Mouse (Mus musculus) kidney, postnatal 0 days (tissue): ENCODE data around the gene Rps10. TPM values are rescaled to one million over a fixed set of nuclear protein-coding genes. Genes with fewer than 3 reads are reported as not detected.
A peak's percentile ranks its signal among the peaks of the same experiment; 100 is the strongest.

Source experiments
- ATAC-seq: fragments of 200-750 bp; cut with Nextera tagmentation; replicated peaks from 2 replicates; pipeline ENCODE4 v1.8.0; 2017; ENCODE audit warnings: low read depth, moderate number of reproducible peaks, moderate TSS enrichment, moderate library complexity; ENCODE audit not compliant: low FRiP score
- DNase-seq: peaks from one replicate; pipeline ENCODE4 v3.0.0-alpha.2; 2016; ENCODE audit warnings: low spot score
- H3K27ac ChIP-seq: fragments of 300-500 bp; sonication (generic); 2 replicates; pipeline ENCODE4 v1.5.1; 2014; ENCODE audit warnings: mild to moderate bottlenecking
- H3K27me3 ChIP-seq: fragments of 300-500 bp; sonication (generic); 2 replicates; pipeline ENCODE4 v1.6.1; 2014; ENCODE audit warnings: low read length, mixed read lengths; ENCODE audit not compliant: insufficient read depth
- H3K36me3 ChIP-seq: fragments of 300-500 bp; sonication (generic); 2 replicates; pipeline ENCODE4 v1.6.1; 2014; ENCODE audit warnings: low read length, mixed read lengths; ENCODE audit not compliant: insufficient read depth
- H3K4me1 ChIP-seq: fragments of 300-500 bp; sonication (generic); replicated peaks from 2 replicates; pipeline ENCODE4 v1.6.1; 2014; ENCODE audit warnings: antibody characterized with exemption, low read length, mixed read lengths; ENCODE audit not compliant: insufficient read depth
- H3K4me2 ChIP-seq: fragments of 300-500 bp; sonication (generic); 2 replicates; pipeline ENCODE4 v1.6.1; 2014; ENCODE audit warnings: mild to moderate bottlenecking, low read length, moderate library complexity, mixed read lengths
- H3K4me3 ChIP-seq: fragments of 300-500 bp; sonication (generic); replicated peaks from 2 replicates; pipeline ENCODE4 v1.5.1; 2014; ENCODE audit warnings: low read depth, low read length
- H3K9ac ChIP-seq: fragments of 300-500 bp; sonication (generic); 2 replicates; pipeline ENCODE4 v1.6.1; 2014; ENCODE audit warnings: low read depth, low read length
- H3K9me3 ChIP-seq: fragments of 300-500 bp; sonication (generic); replicated peaks from 2 replicates; pipeline ENCODE4 v1.6.1; 2016; ENCODE audit warnings: low read length, inconsistent platforms, mixed read lengths
- CTCF ChIP-seq: IDR thresholded peaks from 2 replicates; pipeline ENCODE4 v1.5.1; 2016; ENCODE audit warnings: antibody characterized with exemption, low read depth, mild to moderate bottlenecking, moderate library complexity
- WGBS: fragments of 180-500 bp; shearing (Covaris S2); extraction: QIAGEN DNeasy Blood & Tissue Kit; methylation state at CpG from one replicate; pipeline ENCODE4 v1.1.7; 2014; 5-methylcytosine and 5-hydroxymethylcytosine counted together
- polyA plus RNA-seq: library from polyadenylated mRNA; unstranded; fragments of >200 nt; fragmentation: Nextera tagmentation; extraction: Ambion mirVana; gene quantifications from 2 replicates; pipeline ENCODE4 v1.2.1, GENCODE M21; 2015

Gene Rps10
- polyA plus RNA-seq, 1 experiment from 2014 or later: 1,140 TPM

GRCm38 (mm10) chr17:27627451-27627850, 9.0 kb downstream of the Rps10 start:
- ATAC-seq (no peak), DNase-seq (no peak)
- Histone ChIP-seq H3K9me3 (no peaks in the 10 kb centered on the region), H3K27ac (no peak overlapping the region), H3K4me2 (no peak overlapping the region), H3K36me3 (peaks cover 28% of the 10 kb centered on the region), H3K4me1 (no peaks in the 10 kb centered on the region), H3K4me3 (no peak overlapping the region), H3K27me3 (no peaks in the 10 kb centered on the region), H3K9ac (no peak overlapping the region)
- TF ChIP-seq CTCF: peak; percentile 20; the same call in 1 of the 2 replicates
- 42% methylated on average over 5 of the region's 5 CpGs for WGBS

DNA sequence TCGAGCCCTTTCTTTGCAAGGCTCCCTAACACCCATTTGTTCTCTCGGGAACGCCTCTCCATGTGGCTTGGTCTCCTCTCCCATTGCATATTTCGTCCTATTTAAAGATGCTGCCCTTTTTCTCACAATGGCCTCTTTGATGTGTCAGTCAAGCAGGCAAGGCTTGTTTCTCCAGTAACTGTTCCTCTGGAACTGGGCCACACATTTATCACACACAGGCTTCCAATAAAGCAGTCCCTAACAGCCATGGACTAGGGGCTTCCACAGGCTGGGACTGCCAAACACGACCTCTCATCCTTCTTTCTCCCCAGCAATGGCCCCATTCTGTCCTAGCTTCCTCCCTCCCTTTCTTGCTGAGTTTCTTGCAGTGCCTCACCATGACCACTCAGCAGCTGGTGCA, 9.8 kb downstream of the Rps10 start:
- H3K4me1 ChIP-seq: no peaks in the 10 kb centered on the region
- no peak overlapping the region for H3K4me2 ChIP-seq
- no peak for TF ChIP-seq CTCF
- H3K9me3 ChIP-seq: no peaks in the 10 kb centered on the region
- H3K9ac ChIP-seq: no peak overlapping the region
- ATAC-seq: no peak
- H3K27me3 ChIP-seq: no peaks in the 10 kb centered on the region
- H3K4me3 ChIP-seq: no peak overlapping the region
- H3K36me3 ChIP-seq: peaks cover 21% of the 10 kb centered on the region
- 29% methylated on average over 5 of the region's 5 CpGs for WGBS
- no peak for DNase-seq
- H3K27ac ChIP-seq: no peak overlapping the region

DNA sequence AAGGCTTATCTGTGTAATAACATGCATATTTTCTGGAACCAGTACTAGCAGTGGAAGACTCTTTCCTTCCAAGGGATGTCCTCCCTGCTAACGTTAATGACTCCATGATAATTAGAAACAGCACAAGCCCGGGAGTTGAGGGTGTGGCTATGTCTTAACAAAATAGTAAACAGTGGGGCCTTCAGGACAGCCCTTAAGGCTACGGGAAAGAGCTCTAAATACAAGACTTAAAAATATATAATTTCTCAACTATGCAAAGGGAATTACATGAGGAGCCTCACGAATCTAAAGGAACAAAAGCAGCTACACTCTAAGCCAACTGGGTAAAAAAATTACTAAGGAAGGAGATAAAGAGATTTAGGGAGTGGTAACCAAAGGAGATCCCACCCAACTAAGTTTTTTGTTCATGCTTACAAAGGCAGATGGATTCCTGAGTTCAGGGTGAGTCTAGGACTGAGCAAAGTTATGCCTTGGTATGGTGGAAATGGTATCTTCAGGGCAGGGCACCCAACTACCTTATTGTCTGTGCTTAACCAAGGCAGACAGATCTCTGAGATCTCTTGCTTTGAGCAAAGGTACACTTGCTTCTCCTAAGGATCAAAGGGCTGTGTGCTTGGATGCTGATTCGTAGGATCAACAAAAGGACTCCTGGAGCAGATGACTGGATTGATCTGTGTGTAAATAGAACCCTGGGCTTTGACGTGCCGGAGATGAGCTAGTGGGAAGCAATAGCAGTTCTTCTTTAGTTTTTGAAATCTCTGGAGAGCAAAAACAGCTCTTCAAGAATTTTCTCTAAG, 10.8 kb downstream of the Rps10 start:
- peaks cover 10% of the 10 kb centered on the region; the same call in 1 of the 2 replicates for H3K4me1 ChIP-seq
- 59% methylated on average over 7 of the region's 7 CpGs for WGBS
- no peak overlapping the region for H3K27ac ChIP-seq
- H3K36me3 ChIP-seq: peaks cover 10% of the 10 kb centered on the region
- H3K4me3 ChIP-seq: no peak overlapping the region
- H3K27me3 ChIP-seq: no peaks in the 10 kb centered on the region
- TF ChIP-seq CTCF: no peak
- no peak overlapping the region for H3K9ac ChIP-seq
- H3K4me2 ChIP-seq: no peak overlapping the region
- H3K9me3 ChIP-seq: no peaks in the 10 kb centered on the region
- DNase-seq (no peak), ATAC-seq (no peak)

DNA sequence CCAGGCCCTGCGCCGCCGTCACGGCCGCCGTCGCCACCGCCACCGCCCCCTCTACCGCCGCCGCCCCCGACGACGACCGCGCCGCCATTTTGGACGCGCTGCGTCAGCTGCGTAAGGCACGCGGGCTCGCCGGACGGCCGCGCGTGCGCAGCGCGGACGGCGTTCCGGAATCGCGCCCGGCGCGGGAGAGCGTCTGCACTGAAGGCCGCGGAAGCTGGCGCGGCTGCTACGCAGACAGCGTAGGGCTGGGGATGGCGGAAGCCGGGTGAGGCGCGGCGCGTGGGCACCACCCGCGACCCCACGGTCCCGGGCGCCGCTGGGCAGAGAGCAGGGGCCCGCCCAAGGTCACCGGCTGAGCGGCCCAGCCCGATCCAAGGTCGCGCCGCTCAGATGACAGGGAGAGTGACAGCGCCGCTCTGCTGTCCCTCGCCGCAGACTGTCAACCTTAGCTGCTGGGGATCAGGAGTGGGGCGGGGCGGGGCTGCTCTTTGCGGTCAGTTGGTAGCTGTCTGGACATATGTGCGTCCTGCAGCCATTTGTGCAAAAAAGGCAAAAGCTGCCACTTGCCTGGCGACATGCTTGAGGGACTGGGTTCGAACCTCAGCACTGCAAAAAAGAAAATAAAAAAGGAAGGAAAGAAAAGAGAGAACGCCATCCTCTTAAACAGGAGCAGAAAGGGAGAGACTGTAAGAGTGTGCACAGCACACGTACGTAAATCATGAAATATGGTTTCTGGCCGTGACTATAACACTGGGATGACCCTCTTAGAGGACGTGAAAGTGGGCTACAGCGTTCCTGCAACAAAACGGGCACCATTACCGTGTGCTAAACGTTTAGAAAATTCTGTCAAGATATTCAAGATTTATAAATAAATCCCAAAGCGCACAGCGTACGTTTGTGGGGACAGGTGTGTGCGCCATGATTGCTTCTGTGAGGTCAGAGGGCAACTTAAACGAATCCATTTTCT, 12.8 kb downstream of the Rps10 start, which contains the start of gene Nudt3:
Nudt3 (minus strand) TSS at position 136 of the 967 bp plus-strand sequence.
- peak within 1 kb of the TSS; percentile 93 for H3K9ac ChIP-seq
- H3K27me3 ChIP-seq: no peaks in the 10 kb centered on the region
- DNase-seq (peak; percentile 93), ATAC-seq (peak; percentile 91)
- 6% methylated on average over 86 of the region's 91 CpGs for WGBS
- peak within 1 kb of the TSS; percentile 86 for H3K4me3 ChIP-seq
- 0 out of 2 replicates have a peak, but pooled peaks cover 4% of the 10 kb centered on the region for H3K36me3 ChIP-seq
- H3K4me2 ChIP-seq: peak within 1 kb of the TSS; percentile 79
- H3K9me3 ChIP-seq: no peaks in the 10 kb centered on the region
- peaks cover 11% of the 10 kb centered on the region; the same call in 1 of the 2 replicates for H3K4me1 ChIP-seq
- peak within 1 kb of the TSS; percentile 86 for H3K27ac ChIP-seq
- no peak for TF ChIP-seq CTCF

- peak overlapping the region; percentile 93 for H3K9ac ChIP-seq
- H3K4me3 ChIP-seq: peak overlapping the region; percentile 86
- H3K9me3 ChIP-seq: no peaks in the 10 kb centered on the region
- 0 out of 2 replicates have a peak, but pooled peaks cover 4% of the 10 kb centered on the region for H3K36me3 ChIP-seq
- H3K4me2 ChIP-seq: peak overlapping the region; percentile 79
- H3K27ac ChIP-seq: peak overlapping the region; percentile 86
- peak; percentile 58 for DNase-seq
- WGBS: under 1% methylated on average over 55 of the region's 80 CpGs
- H3K4me1 ChIP-seq: peaks cover 11% of the 10 kb centered on the region; the same call in 1 of the 2 replicates
- ATAC-seq: peak; percentile 55
- TF ChIP-seq CTCF: no peak
- no peaks in the 10 kb centered on the region for H3K27me3 ChIP-seq
Observed at GRCm38 (mm10) chr17:27622611-27623359, 13.7 kb downstream of the Rps10 start.
